Comparison of ENCODE assay signal across 14 mouse cellular contexts in the genomic region with DNA sequence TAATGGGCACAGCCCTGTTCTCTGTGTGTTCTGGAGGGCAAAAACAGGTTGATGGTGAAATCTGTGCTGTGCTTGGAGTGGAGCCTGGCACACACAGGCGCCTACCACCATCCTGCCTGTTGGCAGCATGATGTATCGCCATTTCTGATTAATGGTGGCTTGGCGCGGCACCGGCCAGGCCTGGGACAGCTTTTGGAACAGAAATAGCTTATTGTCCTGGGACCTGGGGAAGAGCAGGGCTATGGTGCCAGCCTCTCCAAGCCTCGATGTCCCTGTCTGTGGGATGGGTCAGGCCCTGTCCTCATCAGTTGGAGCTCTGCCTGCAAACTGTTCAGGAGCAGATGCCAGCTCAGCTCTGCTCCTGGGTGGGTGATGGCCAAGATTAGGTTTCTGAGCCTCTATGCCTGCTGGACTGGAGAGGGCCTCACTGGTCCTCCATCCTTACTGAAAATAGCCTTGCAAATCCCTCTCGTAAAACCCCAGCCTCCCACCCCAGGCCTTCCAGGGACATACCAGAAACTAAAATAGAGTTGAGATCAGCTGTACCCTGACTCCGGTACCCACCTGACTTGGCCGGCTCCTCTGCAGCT.
DNase-seq lines count a peak whose midpoint lies in the region; ATAC-seq and TF ChIP-seq lines count a peak whose summit lies in the region.
"Had no signal": no experiment of that assay in that cellular context is flagged by ENCODE, and none has a peak within 500 bp of the region (broad histone marks: within the 10 kb centered on the region; RNA-seq: fewer than 3 reads in every experiment).

No protein-coding gene starts in this region.

- no peak for TF ChIP-seq CTCF in cerebellum, adult 2 months (IDR thresholded peaks at IDR 0.05; ENCODE audit: borderline replicate concordance, insufficient read depth, low read depth, low read length)
- no peak for TF ChIP-seq CTCF in layer of hippocampus, adult 2 months (conservative IDR thresholded peaks at IDR 0.05)

- no peak for TF ChIP-seq POLR2A in cerebellum, adult 2 months (IDR thresholded peaks at IDR 0.05; ENCODE audit: borderline replicate concordance, insufficient read depth, low read length)

- no peak overlapping the region for H3K4me3 ChIP-seq in cerebellum, adult 2 months (replicated peaks; ENCODE audit: insufficient read depth, low read depth, low read length)
- no peak overlapping the region for H3K4me3 ChIP-seq in layer of hippocampus, adult 2 months
- H3K4me3 ChIP-seq in limb, embryonic 12.5 days (replicated peaks) = no peak overlapping the region
- H3K4me3 ChIP-seq: hindbrain, embryonic 12.5 days; liver, embryonic 15.5 days had no signal

- H3K4me1 ChIP-seq in cerebellum, adult 2 months (ENCODE audit: control insufficient read depth, insufficient read depth, low read length) = peaks cover 13% of the 10 kb centered on the region; the same call in 1 of the 2 replicates
- peaks cover 71% of the 10 kb centered on the region for H3K4me1 ChIP-seq in limb, embryonic 12.5 days (replicated peaks)

- H3K9ac ChIP-seq in limb, embryonic 12.5 days (replicated peaks) = no peak overlapping the region
- H3K9ac ChIP-seq: hindbrain, embryonic 12.5 days; liver, embryonic 15.5 days had no signal

- DNase-seq in cerebellum, adult 2 months = peak; percentile 28 to 51
- no peak for DNase-seq in cerebellum, postnatal 4 days (ENCODE audit: low spot score in 2 of 2)
- no peak for DNase-seq in layer of hippocampus, adult 2 months (ENCODE audit: low spot score in 2 of 2)
- DNase-seq in layer of hippocampus, postnatal 25 days (ENCODE audit: extremely low spot score in 1 of 2, low spot score in 1 of 2) = no peak
- DNase-seq in gastrocnemius, adult 8-10 months (ENCODE audit: low spot score in 2 of 2) = peak; percentile 77 to 87
- no peak for DNase-seq in testis, postnatal 14 days (ENCODE audit: low spot score)
- DNase-seq: adrenal gland, postnatal 14 days; kidney, adult 9 months; thymus, adult 18-20 months had no signal

- no peaks in the 10 kb centered on the region for H3K36me3 ChIP-seq in limb, embryonic 12.5 days
- H3K36me3 ChIP-seq: hindbrain, embryonic 12.5 days; liver, embryonic 15.5 days had no signal

- WGBS in cerebellum, adult 2 months = 35% methylated on average over 9 of the region's 9 CpGs
- 68% methylated on average over 9 of the region's 9 CpGs for WGBS in limb, embryonic 12.5 days

- H3K27ac ChIP-seq in cerebellum, adult 2 months (ENCODE audit: insufficient read depth, low read length) = no peak overlapping the region
- H3K27ac ChIP-seq in layer of hippocampus, adult 2 months = peak overlapping the region; percentile 78
- H3K27ac ChIP-seq in limb, embryonic 12.5 days = 0 out of 2 replicates have a peak overlapping the region, but pooled peaks have one; percentile 50
- H3K27ac ChIP-seq: hindbrain, embryonic 12.5 days; liver, embryonic 15.5 days had no signal

- H3K4me2 ChIP-seq in limb, embryonic 12.5 days = no peak overlapping the region
- H3K4me2 ChIP-seq: hindbrain, embryonic 12.5 days; liver, embryonic 15.5 days had no signal

- no peaks in the 10 kb centered on the region for H3K9me3 ChIP-seq in limb, embryonic 12.5 days
- H3K9me3 ChIP-seq: hindbrain, embryonic 12.5 days; liver, embryonic 15.5 days had no signal

- ATAC-seq in limb, embryonic 12.5 days (ENCODE audit: insufficient number of reproducible peaks, insufficient read depth, low FRiP score, low TSS enrichment, low read depth) = no peak
- ATAC-seq in megakaryocyte progenitor cell, adult 5-6 weeks (replicated peaks; ENCODE audit: poor library complexity) = no peak
- ATAC-seq: forebrain, embryonic 16.5 days had no signal

- no peaks in the 10 kb centered on the region for H3K27me3 ChIP-seq in cerebellum, adult 2 months (ENCODE audit: control insufficient read depth, insufficient read depth, low read length)
- H3K27me3 ChIP-seq in limb, embryonic 12.5 days = peaks cover 44% of the 10 kb centered on the region

Comparison
In these comparisons a context has a peak if more than half of its experiments do, and no peak if none do; other contexts are left out.
1. DNase-seq: peak in cerebellum, adult 2 months (2 of 2) and gastrocnemius, adult 8-10 months (2 of 2); none in cerebellum, postnatal 4 days (0 of 2), layer of hippocampus, adult 2 months (0 of 2), layer of hippocampus, postnatal 25 days (0 of 2) and testis, postnatal 14 days (single experiment).